12 mouse cellular contexts compared by ENCODE assay signal in the genomic region with DNA sequence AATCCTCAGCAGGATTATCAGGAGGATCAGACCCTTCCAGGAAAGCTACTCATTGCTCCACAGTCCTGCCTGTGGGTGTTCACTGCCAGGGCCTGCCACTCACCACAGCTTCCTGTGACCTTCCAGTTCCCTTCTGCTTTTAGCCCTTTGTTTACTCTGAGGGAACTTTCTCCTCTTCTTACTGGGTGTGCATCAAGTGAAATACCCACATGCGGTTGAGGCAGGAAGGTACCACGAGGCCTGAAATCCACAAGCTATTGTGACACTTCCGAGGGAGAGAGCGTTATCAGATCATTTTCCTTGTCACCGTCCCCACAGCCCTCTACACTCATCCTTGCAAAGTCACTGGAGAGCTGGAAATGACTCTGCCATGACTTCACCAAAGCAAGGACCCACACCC. TPM values are rescaled to one million over a fixed set of nuclear protein-coding genes. Genes with fewer than 3 reads are reported as not detected.
A peak's percentile ranks its signal among the peaks of the same experiment; 100 is the strongest.
DNase-seq lines count a peak whose midpoint lies in the region; ATAC-seq lines count a peak whose summit lies in the region.
"Had no signal": no experiment of that assay in that cellular context is flagged by ENCODE, and none has a peak within 500 bp of the region (broad histone marks: within the 10 kb centered on the region; RNA-seq: fewer than 3 reads in every experiment).

No protein-coding gene starts in this region.

- H3K9me3 ChIP-seq in liver, embryonic 12.5 days (replicated peaks) = no peaks in the 10 kb centered on the region
- no peaks in the 10 kb centered on the region for H3K9me3 ChIP-seq in kidney, embryonic 16.5 days (ENCODE audit: low read length)
- H3K9me3 ChIP-seq: forebrain, embryonic 12.5 days; hindbrain, embryonic 10.5 days had no signal

- no peaks in the 10 kb centered on the region for H3K4me1 ChIP-seq in liver, embryonic 12.5 days
- 0 out of 2 replicates have a peak, but pooled peaks cover 2% of the 10 kb centered on the region for H3K4me1 ChIP-seq in kidney, embryonic 16.5 days (ENCODE audit: insufficient read depth, low read length)
- H3K4me1 ChIP-seq: forebrain, embryonic 12.5 days; hindbrain, embryonic 10.5 days had no signal

- no peak overlapping the region for H3K4me2 ChIP-seq in liver, embryonic 12.5 days
- no peak overlapping the region for H3K4me2 ChIP-seq in kidney, embryonic 16.5 days (replicated peaks; ENCODE audit: low read depth, low read length)
- H3K4me2 ChIP-seq: forebrain, embryonic 12.5 days had no signal

- peak; percentile 68 for ATAC-seq in liver, embryonic 12.5 days
- peak; percentile 42 for ATAC-seq in megakaryocyte-erythroid progenitor cell, adult 5-6 weeks (replicated peaks; ENCODE audit: low FRiP score, low TSS enrichment, poor library complexity, severe bottlenecking)
- ATAC-seq in kidney, embryonic 16.5 days (ENCODE audit: low FRiP score, low TSS enrichment) = no peak

- H3K4me3 ChIP-seq in liver, embryonic 12.5 days = no peak overlapping the region
- H3K4me3 ChIP-seq in kidney, embryonic 16.5 days (ENCODE audit: low read length) = no peak overlapping the region
- H3K4me3 ChIP-seq: forebrain, embryonic 12.5 days; hindbrain, embryonic 10.5 days had no signal

- 5% methylated on average over 5 of the region's 5 CpGs for WGBS in liver, embryonic 12.5 days (ENCODE audit: insufficient replicate concordance)
- 39% methylated on average over 5 of the region's 5 CpGs for WGBS in kidney, embryonic 16.5 days

- H3K9ac ChIP-seq in liver, embryonic 12.5 days = no peak overlapping the region
- H3K9ac ChIP-seq in kidney, embryonic 16.5 days (replicated peaks; ENCODE audit: low read length) = no peak overlapping the region
- H3K9ac ChIP-seq: forebrain, embryonic 12.5 days had no signal

- H3K27me3 ChIP-seq in liver, embryonic 12.5 days (replicated peaks) = no peaks in the 10 kb centered on the region
- no peaks in the 10 kb centered on the region for H3K27me3 ChIP-seq in kidney, embryonic 16.5 days (ENCODE audit: insufficient read depth, low read length)
- H3K27me3 ChIP-seq: forebrain, embryonic 12.5 days had no signal

- intact Hi-C loops in left cerebral cortex, postnatal 10 days (cut with DNase I) = loop anchor here (5.0 kb wide), 2 partner anchors 73 to 128 kb away; a partner anchor contains a TSS

- peak; percentile 19 for DNase-seq in 3134 (ENCODE audit: extremely low read depth, insufficient read length, low spot score)
- DNase-seq in CD4-positive helper T cell, adult 2 months (ENCODE audit: low read depth, low spot score) = peak; percentile 88
- no peak for DNase-seq in right cerebral cortex, adult 2 months (ENCODE audit: low spot score in 2 of 2)
- DNase-seq in testis, postnatal 14 days (ENCODE audit: low spot score) = no peak
- no peak for DNase-seq in left cerebral cortex, postnatal 10 days (ENCODE audit: extremely low spot score in 1 of 2, low spot score in 2 of 2)

- no peak overlapping the region for H3K27ac ChIP-seq in liver, embryonic 12.5 days
- H3K27ac ChIP-seq in kidney, embryonic 16.5 days (ENCODE audit: low read length) = no peak overlapping the region
- H3K27ac ChIP-seq: forebrain, embryonic 12.5 days; hindbrain, embryonic 10.5 days had no signal

- no peaks in the 10 kb centered on the region for H3K36me3 ChIP-seq in liver, embryonic 12.5 days
- H3K36me3 ChIP-seq in kidney, embryonic 16.5 days (ENCODE audit: insufficient read depth, low read length) = no peaks in the 10 kb centered on the region
- H3K36me3 ChIP-seq: forebrain, embryonic 12.5 days; hindbrain, embryonic 10.5 days had no signal

RNA-seq across cellular contexts. Expression of a gene that starts 16.3 kb away (rescaled TPM):
- 6.2 and 7.0 TPM in 2 replicates for polyA plus RNA-seq in liver, embryonic 12.5 days (2016; fragmentation: Nextera tagmentation; extraction: Ambion mirVana)
- total RNA-seq in megakaryocyte-erythroid progenitor cell, adult 5-6 weeks (2014; fragmentation: Nextera tagmentation) = 0.94 TPM in 1 of 2 replicates, not detected in the other
- 0.42 and 0.46 TPM in 2 replicates for total RNA-seq in megakaryocyte-erythroid progenitor cell, adult 5-6 weeks (2017)
- under 1 TPM; 0.43 to 0.63 TPM for total RNA-seq in left cerebral cortex, postnatal 10 days (2021)
- 0.26 and 0.30 TPM in 2 replicates for polyA plus RNA-seq in kidney, embryonic 16.5 days (2015; fragmentation: Nextera tagmentation; extraction: Ambion mirVana)

RNA-seq across cellular contexts. Expression of a gene that starts 20.3 kb away (rescaled TPM):
- polyA plus RNA-seq in liver, embryonic 12.5 days (2016; fragmentation: Nextera tagmentation; extraction: Ambion mirVana) = 0.38 and 0.41 TPM in 2 replicates
- 0.98 TPM in 1 of 2 replicates, not detected in the other for total RNA-seq in megakaryocyte-erythroid progenitor cell, adult 5-6 weeks (2014; fragmentation: Nextera tagmentation)
- 0.04 and 0.38 TPM in 2 replicates for total RNA-seq in megakaryocyte-erythroid progenitor cell, adult 5-6 weeks (2017)
- not detected for total RNA-seq in left cerebral cortex, postnatal 10 days (2021)
- 0.56 and 1.1 TPM in 2 replicates for polyA plus RNA-seq in kidney, embryonic 16.5 days (2015; fragmentation: Nextera tagmentation; extraction: Ambion mirVana)
- total RNA-seq: left cerebral cortex, postnatal 36 days had no signal
- polyA plus RNA-seq: forebrain, embryonic 12.5 days; hindbrain, embryonic 10.5 days; neural tube, embryonic 14.5 days had no signal

Comparison
In these comparisons a context has a peak if more than half of its experiments do, and no peak if none do; other contexts are left out.
1. DNase-seq: peak in 3134 (single experiment) and CD4-positive helper T cell, adult 2 months (single experiment); none in right cerebral cortex, adult 2 months (0 of 2), testis, postnatal 14 days (single experiment) and left cerebral cortex, postnatal 10 days (0 of 2).